Mouse (Mus musculus) small intestine, adult 2 months (tissue): Measurements from ENCODE around the gene Ipo7. TPM values are rescaled to one million over a fixed set of nuclear protein-coding genes. Genes with fewer than 3 reads are reported as not detected.
A peak's percentile ranks its signal among the peaks of the same experiment; 100 is the strongest.
"Not testable (repeated sequence)": the region's sequence is repeated elsewhere in the genome, so short reads cannot be mapped to it uniquely, and the experiment has no call there.

ENCODE experiments used
- H3K27ac ChIP-seq: fragments of 200-500 bp; 2 replicates; pipeline ENCODE4 v1.5.1; 2012; ENCODE audit warnings: low read depth, low read length, control low read depth, inconsistent platforms; ENCODE audit not compliant: insufficient read depth
- H3K27me3 ChIP-seq: fragments of 200-500 bp; 2 replicates; pipeline ENCODE4 v1.6.1; 2012; ENCODE audit warnings: mild to moderate bottlenecking, moderate library complexity, low read length, inconsistent platforms; ENCODE audit not compliant: control insufficient read depth, insufficient read depth
- H3K36me3 ChIP-seq: fragments of 200-500 bp; 2 replicates; pipeline ENCODE4 v1.6.1; 2012; ENCODE audit warnings: mild to moderate bottlenecking, low read length, control low read depth, inconsistent platforms; ENCODE audit not compliant: control insufficient read depth, insufficient read depth
- H3K4me1 ChIP-seq: fragments of 200-500 bp; 2 replicates; pipeline ENCODE4 v1.6.1; 2012; ENCODE audit warnings: low read length, inconsistent platforms, mixed read lengths; ENCODE audit not compliant: control insufficient read depth, insufficient read depth, insufficient read length
- H3K4me3 ChIP-seq: fragments of 200-500 bp; 2 replicates; pipeline ENCODE4 v1.5.1; 2012; ENCODE audit warnings: low read depth, mild to moderate bottlenecking, control low read depth, inconsistent platforms, low read length, moderate library complexity
- CTCF ChIP-seq: fragments of 200-500 bp; IDR thresholded peaks from 2 replicates; pipeline ENCODE4 v1.5.1; 2012; ENCODE audit warnings: low read depth, mild to moderate bottlenecking, control low read depth, inconsistent platforms, low read length, moderate library complexity, mixed read lengths; ENCODE audit not compliant: insufficient replicate concordance, insufficient read length; ENCODE audit errors: extremely low read depth
- POLR2A ChIP-seq: fragments of 200-500 bp; IDR thresholded peaks from 2 replicates; pipeline ENCODE4 v1.6.1; 2012; ENCODE audit warnings: low read depth, mild to moderate bottlenecking, control low read depth, inconsistent platforms, low read length, moderate library complexity
- WGBS: fragments of 180-500 bp; shearing (Covaris S2); methylation state at CpG from one replicate; pipeline ENCODE4 v1.1.7; 2018; 5-methylcytosine and 5-hydroxymethylcytosine counted together
- polyA plus RNA-seq: library from polyadenylated mRNA; depleted of rRNA; stranded (reverse); fragments of >200 nt; gene quantifications from 2 replicates; pipeline ENCODE4 v1.2.3, GENCODE M21; 2012

The Ipo7 gene
- polyA plus RNA-seq, 1 experiment: 11.0 TPM

- 70% methylated on average over 1 of the region's 1 CpGs for WGBS
- peaks cover 3% of the 10 kb centered on the region; the same call in 1 of the 2 replicates for H3K36me3 ChIP-seq
- TF ChIP-seq CTCF: no peak
- no peak for TF ChIP-seq POLR2A
Measured at GRCm38 (mm10) chr7:110023553-110023952, 5.5 kb downstream of the Ipo7 start.

GRCm38 (mm10) chr7:110026594-110026993 is 8.5 kb downstream of the Ipo7 start:
- 81% methylated on average over 2 of the region's 2 CpGs for WGBS
- TF ChIP-seq POLR2A: no peak
- no peak for TF ChIP-seq CTCF
- Histone ChIP-seq H3K36me3 (peaks cover 15% of the 10 kb centered on the region), H3K27ac (no peak overlapping the region), H3K4me3 (no peak overlapping the region), H3K27me3 (no peaks in the 10 kb centered on the region), H3K4me1 (no peaks in the 10 kb centered on the region)

More at GRCm38 (mm10) chr7:110023553-110023952, 5.5 kb downstream of the Ipo7 start:
- no peaks in the 10 kb centered on the region for H3K27me3 ChIP-seq
- H3K27ac ChIP-seq: no peak overlapping the region
- peaks cover 2% of the 10 kb centered on the region; the same call in 1 of the 2 replicates for H3K4me1 ChIP-seq
- H3K4me3 ChIP-seq: no peak overlapping the region

- TF ChIP-seq POLR2A: no peak
- no peak for TF ChIP-seq CTCF
- 75% methylated on average over 1 of the region's 1 CpGs for WGBS
- H3K4me1 ChIP-seq: no peaks in the 10 kb centered on the region
- H3K36me3 ChIP-seq: peaks cover 27% of the 10 kb centered on the region
- H3K4me3 ChIP-seq: no peak overlapping the region
- no peak overlapping the region for H3K27ac ChIP-seq
- H3K27me3 ChIP-seq: no peaks in the 10 kb centered on the region
Measured at GRCm38 (mm10) chr7:110028826-110029225, 10.8 kb downstream of the Ipo7 start.

GRCm38 (mm10) chr7:110030342-110030741 is 12.3 kb downstream of the Ipo7 start:
- TF ChIP-seq POLR2A (no peak), CTCF (no peak)
- no peaks in the 10 kb centered on the region for H3K4me1 ChIP-seq
- H3K36me3 ChIP-seq: peaks cover 31% of the 10 kb centered on the region
- WGBS: 66% methylated on average over 3 of the region's 3 CpGs
- H3K27me3 ChIP-seq: no peaks in the 10 kb centered on the region
- no peak overlapping the region for H3K4me3 ChIP-seq
- H3K27ac ChIP-seq: no peak overlapping the region

- peaks cover 26% of the 10 kb centered on the region for H3K36me3 ChIP-seq
- not testable (repeated sequence) for H3K4me1 ChIP-seq, H3K4me3 ChIP-seq, H3K27me3 ChIP-seq, H3K27ac ChIP-seq
- WGBS: 97% methylated on average over 2 of the region's 2 CpGs
Measured at GRCm38 (mm10) chr7:110057723-110058122, 39.6 kb downstream of the Ipo7 start.

GRCm38 (mm10) chr7:110059092-110059785 is 41.2 kb downstream of the Ipo7 start:
- WGBS: 79% methylated on average over 12 of the region's 12 CpGs
- H3K4me3 ChIP-seq: no peak overlapping the region
- H3K27ac ChIP-seq: no peak overlapping the region
- H3K36me3 ChIP-seq: peaks cover 17% of the 10 kb centered on the region
- peaks cover 7% of the 10 kb centered on the region; the same call in 1 of the 2 replicates for H3K4me1 ChIP-seq
- no peak for TF ChIP-seq POLR2A
- TF ChIP-seq CTCF: no peak
- H3K27me3 ChIP-seq: no peaks in the 10 kb centered on the region

- Histone ChIP-seq H3K36me3 (peaks cover 9% of the 10 kb centered on the region), H3K27me3 (no peaks in the 10 kb centered on the region), H3K27ac (peak overlapping the region; percentile 98), H3K4me3 (no peak overlapping the region), H3K4me1 (peaks cover 7% of the 10 kb centered on the region; the same call in 1 of the 2 replicates)
- TF ChIP-seq POLR2A: no peak
- no peak for TF ChIP-seq CTCF
- WGBS: 6% methylated on average over 5 of the region's 5 CpGs
Measured at GRCm38 (mm10) chr7:110060106-110060668, 42.1 kb downstream of the Ipo7 start.
